Mouse (Mus musculus): ENCODE measurements around the gene Dab2. TPM values are rescaled to one million over a fixed set of nuclear protein-coding genes. Genes with fewer than 3 reads are reported as not detected.

Gene Dab2
- polyA plus RNA-seq, 1 experiment from 2014 or later, result 20.9 TPM

- H3K36me3 ChIP-seq (ENCODE audit: insufficient read depth, low read length), result no peaks in the 10 kb centered on the region
- no peak overlapping the region for H3K4me2 ChIP-seq (replicated peaks; ENCODE audit: low read depth, low read length)
- no peak overlapping the region for H3K27ac ChIP-seq (ENCODE audit: low read length)
- no peak overlapping the region for H3K4me3 ChIP-seq (ENCODE audit: low read depth, low read length)
- H3K9ac ChIP-seq (replicated peaks; ENCODE audit: low read depth), result no peak overlapping the region
- H3K4me1 ChIP-seq (ENCODE audit: insufficient read depth, low read depth, low read length), result no peaks in the 10 kb centered on the region
- TF ChIP-seq CTCF (IDR thresholded peaks at IDR 0.05) (no peak), EP300 (IDR thresholded peaks at IDR 0.05) (no peak)
- DNase-seq (ENCODE audit: low spot score) (no peak), ATAC-seq (no peak)
- H3K9me3 ChIP-seq (ENCODE audit: low read length), result no peaks in the 10 kb centered on the region
- 86% methylated on average over 5 of the region's 5 CpGs for WGBS
- H3K27me3 ChIP-seq (replicated peaks; ENCODE audit: insufficient read depth, low read length), result no peaks in the 10 kb centered on the region
Observed at GRCm38 (mm10) chr15:6339767-6340166, 40.2 kb downstream of the Dab2 start.

DNA sequence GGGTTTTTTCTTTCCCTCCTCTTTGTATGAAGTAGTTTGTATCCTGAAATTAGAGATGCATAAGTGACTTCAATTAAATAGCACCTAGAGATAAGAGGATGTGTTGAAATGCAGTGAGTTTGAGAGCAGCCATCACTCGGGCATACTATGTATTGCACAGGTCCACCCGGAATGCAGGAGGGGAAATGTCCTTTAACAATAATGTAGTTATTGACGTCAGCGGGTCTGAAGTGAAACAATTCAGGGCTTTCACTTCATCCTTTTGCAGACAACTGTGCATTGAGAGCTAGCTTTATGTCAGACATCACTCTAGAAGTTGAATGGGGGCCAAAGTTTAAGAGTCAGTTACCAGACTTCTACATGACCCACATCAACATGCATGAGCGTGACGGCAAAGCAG is 40.8 kb downstream of the Dab2 start:
- no peaks in the 10 kb centered on the region for H3K36me3 ChIP-seq (ENCODE audit: insufficient read depth, low read length)
- no peaks in the 10 kb centered on the region for H3K9me3 ChIP-seq (ENCODE audit: low read length)
- H3K4me1 ChIP-seq (ENCODE audit: insufficient read depth, low read depth, low read length), result no peaks in the 10 kb centered on the region
- peak; percentile 31 for DNase-seq (ENCODE audit: low spot score)
- no peaks in the 10 kb centered on the region for H3K27me3 ChIP-seq (replicated peaks; ENCODE audit: insufficient read depth, low read length)
- WGBS, result 66% methylated on average over 6 of the region's 6 CpGs
- H3K4me3 ChIP-seq (ENCODE audit: low read depth, low read length), result no peak overlapping the region
- ATAC-seq, result no peak
- H3K27ac ChIP-seq (ENCODE audit: low read length), result no peak overlapping the region
- H3K4me2 ChIP-seq (replicated peaks; ENCODE audit: low read depth, low read length), result no peak overlapping the region
- H3K9ac ChIP-seq (replicated peaks; ENCODE audit: low read depth), result no peak overlapping the region
- no peak for TF ChIP-seq EP300 (IDR thresholded peaks at IDR 0.05)
- TF ChIP-seq CTCF (IDR thresholded peaks at IDR 0.05), result no peak

DNA sequence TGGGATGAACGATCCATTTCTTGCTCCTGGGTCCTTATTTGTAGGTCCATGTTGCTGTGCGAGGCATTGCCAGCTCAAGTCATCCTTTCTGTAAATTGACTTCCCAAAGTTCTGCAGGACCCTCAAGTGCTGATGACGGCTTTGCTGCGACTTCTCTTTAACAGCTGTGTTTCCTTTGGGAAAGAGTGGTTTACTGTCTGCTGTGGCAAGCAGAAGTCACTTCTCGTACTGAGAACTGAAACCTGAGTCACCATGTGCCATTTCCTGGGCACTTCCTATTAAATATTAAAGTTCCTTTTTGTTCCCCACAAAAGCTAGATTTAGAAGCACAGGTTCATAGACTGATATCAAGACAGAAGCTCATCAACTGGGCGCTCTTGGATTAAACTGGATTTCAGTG is 41.8 kb downstream of the Dab2 start:
- no peaks in the 10 kb centered on the region for H3K36me3 ChIP-seq (ENCODE audit: insufficient read depth, low read length)
- H3K4me2 ChIP-seq (replicated peaks; ENCODE audit: low read depth, low read length), result no peak overlapping the region
- H3K27me3 ChIP-seq (replicated peaks; ENCODE audit: insufficient read depth, low read length), result no peaks in the 10 kb centered on the region
- no peaks in the 10 kb centered on the region for H3K9me3 ChIP-seq (ENCODE audit: low read length)
- H3K9ac ChIP-seq (replicated peaks; ENCODE audit: low read depth), result no peak overlapping the region
- no peak overlapping the region for H3K4me3 ChIP-seq (ENCODE audit: low read depth, low read length)
- no peak for ATAC-seq
- peak; percentile 41 for DNase-seq (ENCODE audit: low spot score)
- 78% methylated on average over 6 of the region's 6 CpGs for WGBS
- no peak overlapping the region for H3K27ac ChIP-seq (ENCODE audit: low read length)
- TF ChIP-seq CTCF (IDR thresholded peaks at IDR 0.05) (no peak), EP300 (IDR thresholded peaks at IDR 0.05) (no peak)
- H3K4me1 ChIP-seq (ENCODE audit: insufficient read depth, low read depth, low read length), result no peaks in the 10 kb centered on the region

- Histone ChIP-seq H3K4me2 (replicated peaks; ENCODE audit: low read depth, low read length) (no peak overlapping the region), H3K27me3 (replicated peaks; ENCODE audit: insufficient read depth, low read length) (no peaks in the 10 kb centered on the region), H3K9ac (replicated peaks; ENCODE audit: low read depth) (no peak overlapping the region), H3K4me1 (ENCODE audit: insufficient read depth, low read depth, low read length) (no peaks in the 10 kb centered on the region), H3K4me3 (ENCODE audit: low read depth, low read length) (no peak overlapping the region), H3K36me3 (ENCODE audit: insufficient read depth, low read length) (no peaks in the 10 kb centered on the region), H3K9me3 (ENCODE audit: low read length) (no peaks in the 10 kb centered on the region), H3K27ac (ENCODE audit: low read length) (no peak overlapping the region)
- no peak for DNase-seq (ENCODE audit: low spot score)
- WGBS, result 81% methylated on average over 3 of the region's 3 CpGs
- ATAC-seq, result no peak
- TF ChIP-seq EP300 (IDR thresholded peaks at IDR 0.05), result no peak
Observed at GRCm38 (mm10) chr15:6353901-6354300, 54.3 kb downstream of the Dab2 start.

GRCm38 (mm10) chr15:6359859-6360258 is 60.3 kb downstream of the Dab2 start:
- TF ChIP-seq CTCF (IDR thresholded peaks at IDR 0.05) (no peak), EP300 (IDR thresholded peaks at IDR 0.05) (no peak)
- no peak for ATAC-seq
- H3K4me1 ChIP-seq (ENCODE audit: insufficient read depth, low read depth, low read length), result no peaks in the 10 kb centered on the region

DNA sequence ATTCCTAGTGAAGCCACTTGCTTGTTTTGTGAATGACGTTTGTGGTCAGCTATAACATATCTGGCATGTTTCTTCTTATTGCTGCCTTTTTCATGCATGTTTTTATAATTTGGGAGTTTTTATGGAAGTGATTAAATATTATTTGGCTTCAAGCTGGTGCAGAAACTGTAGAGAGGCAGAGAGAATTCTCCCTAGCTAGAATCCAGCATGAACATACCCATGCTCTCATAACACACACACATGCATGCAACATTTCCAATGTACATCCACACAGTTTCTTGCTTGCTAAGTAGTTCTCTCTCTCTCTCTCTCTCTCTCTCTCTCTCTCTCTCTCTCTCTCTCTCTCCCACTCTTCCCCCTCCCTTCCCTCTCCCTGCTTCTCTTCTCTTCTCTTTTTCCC is 70.4 kb downstream of the Dab2 start:
- no peak overlapping the region for H3K27ac ChIP-seq (ENCODE audit: low read length)
- TF ChIP-seq CTCF (IDR thresholded peaks at IDR 0.05), result no peak
- no peak for TF ChIP-seq EP300 (IDR thresholded peaks at IDR 0.05)
- no peaks in the 10 kb centered on the region for H3K36me3 ChIP-seq (ENCODE audit: insufficient read depth, low read length)
- DNase-seq (ENCODE audit: low spot score) (no peak), ATAC-seq (no peak)
- WGBS, result 36% methylated on average over 1 of the region's 1 CpGs
- H3K4me1 ChIP-seq (ENCODE audit: insufficient read depth, low read depth, low read length), result no peaks in the 10 kb centered on the region
- no peak overlapping the region for H3K4me3 ChIP-seq (ENCODE audit: low read depth, low read length)
- no peak overlapping the region for H3K9ac ChIP-seq (replicated peaks; ENCODE audit: low read depth)
- no peaks in the 10 kb centered on the region for H3K27me3 ChIP-seq (replicated peaks; ENCODE audit: insufficient read depth, low read length)
- no peak overlapping the region for H3K4me2 ChIP-seq (replicated peaks; ENCODE audit: low read depth, low read length)
- no peaks in the 10 kb centered on the region for H3K9me3 ChIP-seq (ENCODE audit: low read length)

More at GRCm38 (mm10) chr15:6359859-6360258, 60.3 kb downstream of the Dab2 start:
- no peak overlapping the region for H3K4me3 ChIP-seq (ENCODE audit: low read depth, low read length)
- DNase-seq (ENCODE audit: low spot score), result no peak
- H3K9ac ChIP-seq (replicated peaks; ENCODE audit: low read depth), result no peak overlapping the region
- H3K27ac ChIP-seq (ENCODE audit: low read length), result no peak overlapping the region
- WGBS, result 84% methylated on average over 2 of the region's 2 CpGs
- no peak overlapping the region for H3K4me2 ChIP-seq (replicated peaks; ENCODE audit: low read depth, low read length)
- H3K36me3 ChIP-seq (ENCODE audit: insufficient read depth, low read length), result no peaks in the 10 kb centered on the region
- H3K27me3 ChIP-seq (replicated peaks; ENCODE audit: insufficient read depth, low read length), result no peaks in the 10 kb centered on the region
- no peaks in the 10 kb centered on the region for H3K9me3 ChIP-seq (ENCODE audit: low read length)

- WGBS, result 80% methylated on average over 2 of the region's 2 CpGs
- Histone ChIP-seq H3K27me3 (replicated peaks; ENCODE audit: insufficient read depth, low read length) (no peaks in the 10 kb centered on the region), H3K36me3 (ENCODE audit: insufficient read depth, low read length) (no peaks in the 10 kb centered on the region), H3K9ac (replicated peaks; ENCODE audit: low read depth) (no peak overlapping the region), H3K4me3 (ENCODE audit: low read depth, low read length) (no peak overlapping the region), H3K27ac (ENCODE audit: low read length) (no peak overlapping the region), H3K4me2 (replicated peaks; ENCODE audit: low read depth, low read length) (no peak overlapping the region), H3K4me1 (ENCODE audit: insufficient read depth, low read depth, low read length) (no peaks in the 10 kb centered on the region), H3K9me3 (ENCODE audit: low read length) (no peaks in the 10 kb centered on the region)
- ATAC-seq, result no peak
- DNase-seq (ENCODE audit: low spot score), result no peak
- TF ChIP-seq CTCF (IDR thresholded peaks at IDR 0.05), result no peak
- no peak for TF ChIP-seq EP300 (IDR thresholded peaks at IDR 0.05)
Observed at GRCm38 (mm10) chr15:6371486-6371885, 71.9 kb downstream of the Dab2 start.

All from lung, postnatal 0 days (tissue).